ENCODE assay signal across 22 mouse cellular contexts in genomic region chr12:99172170-99172569, GRCm38 (mm10).
DNase-seq lines count a peak whose midpoint lies in the region; TF ChIP-seq lines count a peak whose summit lies in the region.
"Had no signal": no experiment of that assay in that cellular context is flagged by ENCODE, and none has a peak within 500 bp of the region (broad histone marks: within the 10 kb centered on the region; RNA-seq: fewer than 3 reads in every experiment).

No protein-coding gene starts in this region.

- H3K4me1 ChIP-seq in lung, adult 2 months (ENCODE audit: control insufficient read depth, insufficient read depth, low read length): no peaks in the 10 kb centered on the region
- H3K4me1 ChIP-seq in E14TG2a.4 (replicated peaks; ENCODE audit: low read depth, low read length): no peaks in the 10 kb centered on the region
- no peaks in the 10 kb centered on the region for H3K4me1 ChIP-seq in bone marrow, adult 2 months (ENCODE audit: control insufficient read depth, insufficient read depth, low read length)
- H3K4me1 ChIP-seq: embryonic facial prominence, embryonic 15.5 days had no signal

- DNase-seq in gastrocnemius, adult 2 months: no peak
- DNase-seq in gastrocnemius, postnatal 10 days: no peak
- no peak for DNase-seq in lung, adult 2 months
- DNase-seq in lung, postnatal 14 days: no peak
- no peak for DNase-seq in heart, adult 11 months
- DNase-seq in adrenal gland, adult 18-20 months (ENCODE audit: low spot score in 2 of 2): no peak
- DNase-seq: adrenal gland, adult 2 months; cerebellum, adult 9-10 months; heart, adult 18-20 months; kidney, adult 2 months; kidney, postnatal 4 days; layer of hippocampus, postnatal 36 days; lung, postnatal 36 days; retina, postnatal 1 day had no signal

- H3K27ac ChIP-seq in gastrocnemius, adult 2 months: no peak overlapping the region
- H3K27ac ChIP-seq in bone marrow, adult 2 months (ENCODE audit: control insufficient read depth, insufficient read depth, low read depth, low read length, poor library complexity): no peak overlapping the region
- H3K27ac ChIP-seq: embryonic facial prominence, embryonic 15.5 days; forebrain, embryonic 13.5 days; hindbrain, embryonic 13.5 days; limb, embryonic 13.5 days; midbrain, embryonic 10.5 days; neural tube, embryonic 15.5 days had no signal

- 77% methylated on average over 5 of the region's 5 CpGs for WGBS in lung, adult 2 months
- WGBS in bone marrow, adult 2 months: 83% methylated on average over 5 of the region's 5 CpGs

- TF ChIP-seq CTCF in gastrocnemius, adult 2 months (IDR thresholded peaks at IDR 0.05): peak; percentile 21; the same call in 1 of the 2 replicates
- 0 out of 2 replicates have a peak, but pooled peaks have one; percentile 4 for TF ChIP-seq CTCF in lung, adult 2 months (IDR thresholded peaks at IDR 0.05; ENCODE audit: insufficient read depth, low read length)
- TF ChIP-seq CTCF in E14TG2a.4 (conservative IDR thresholded peaks at IDR 0.05; ENCODE audit: low read length): peak; percentile 67
- TF ChIP-seq CTCF in bone marrow, adult 2 months (IDR thresholded peaks at IDR 0.05; ENCODE audit: control insufficient read depth, insufficient read depth, low read length): peak; percentile 21; the same call in 1 of the 2 replicates

- no peaks in the 10 kb centered on the region for H3K36me3 ChIP-seq in E14TG2a.4 (ENCODE audit: insufficient read depth, low read length)
- H3K36me3 ChIP-seq: embryonic facial prominence, embryonic 15.5 days; hindbrain, embryonic 13.5 days; limb, embryonic 13.5 days; midbrain, embryonic 10.5 days; neural tube, embryonic 15.5 days had no signal

- peaks cover 3% of the 10 kb centered on the region; the same call in 1 of the 2 replicates for H3K27me3 ChIP-seq in E14TG2a.4 (ENCODE audit: insufficient read depth, low read length)
- H3K27me3 ChIP-seq: embryonic facial prominence, embryonic 15.5 days; forebrain, embryonic 13.5 days; hindbrain, embryonic 13.5 days; limb, embryonic 13.5 days; neural tube, embryonic 15.5 days had no signal

- TF ChIP-seq POLR2A in lung, adult 2 months (IDR thresholded peaks at IDR 0.05; ENCODE audit: borderline replicate concordance, extremely low read depth, low read depth, low read length): no peak
- TF ChIP-seq POLR2A in bone marrow, adult 2 months (IDR thresholded peaks at IDR 0.05; ENCODE audit: borderline replicate concordance, control insufficient read depth, low read depth, low read length): no peak

- no peak overlapping the region for H3K4me3 ChIP-seq in gastrocnemius, adult 2 months
- no peak overlapping the region for H3K4me3 ChIP-seq in lung, adult 2 months (replicated peaks; ENCODE audit: extremely low read depth, low read depth, low read length)
- H3K4me3 ChIP-seq in E14TG2a.4 (replicated peaks; ENCODE audit: low read length): no peak overlapping the region
- no peak overlapping the region for H3K4me3 ChIP-seq in bone marrow, adult 2 months (replicated peaks; ENCODE audit: control insufficient read depth, low read depth, low read length)
- H3K4me3 ChIP-seq: embryonic facial prominence, embryonic 15.5 days; forebrain, embryonic 13.5 days; hindbrain, embryonic 13.5 days; limb, embryonic 13.5 days; midbrain, embryonic 10.5 days; neural tube, embryonic 15.5 days had no signal

- H3K9me3 ChIP-seq in E14TG2a.4 (ENCODE audit: low read length): no peaks in the 10 kb centered on the region
- H3K9me3 ChIP-seq: embryonic facial prominence, embryonic 15.5 days; neural tube, embryonic 15.5 days had no signal

- intact Hi-C loops in gastrocnemius, adult 2 months (cut with DNase I): no loop called here

Comparison
In these comparisons a context has a peak if more than half of its experiments do, and no peak if none do; other contexts are left out.
1. CTCF ChIP-seq: peak in every context shown above with its lines; median percentile 67 in E14TG2a.4; 21 in gastrocnemius, adult 2 months; 21 in bone marrow, adult 2 months; 4 in lung, adult 2 months.